Mouse (Mus musculus) intestine, postnatal 0 days (tissue): ENCODE measurements around the gene Bcas3. TPM values are rescaled to one million over a fixed set of nuclear protein-coding genes. Genes with fewer than 3 reads are reported as not detected.
A peak's percentile ranks its signal among the peaks of the same experiment; 100 is the strongest.

Experiments used
- ATAC-seq: fragments of 200-750 bp; cut with Nextera tagmentation; 2 replicates; pipeline ENCODE4 v1.8.0; 2017; ENCODE audit warnings: mild to moderate bottlenecking, moderate TSS enrichment, moderate library complexity
- H3K27ac ChIP-seq: fragments of 300-500 bp; sonication (generic); 2 replicates; pipeline ENCODE4 v1.5.1; 2014; ENCODE audit warnings: mild to moderate bottlenecking, low read depth, low read length, moderate library complexity
- H3K27me3 ChIP-seq: fragments of 300-500 bp; sonication (generic); replicated peaks from 2 replicates; pipeline ENCODE4 v1.6.1; 2014; ENCODE audit warnings: low read length, mixed read lengths; ENCODE audit not compliant: control insufficient read depth, insufficient read depth
- H3K36me3 ChIP-seq: fragments of 300-500 bp; sonication (generic); 2 replicates; pipeline ENCODE4 v1.6.1; 2014; ENCODE audit warnings: mild to moderate bottlenecking, moderate library complexity; ENCODE audit not compliant: control insufficient read depth, insufficient read depth
- H3K4me1 ChIP-seq: fragments of 300-500 bp; sonication (generic); replicated peaks from 2 replicates; pipeline ENCODE4 v1.6.1; 2014; ENCODE audit warnings: antibody characterized with exemption, low read length, mixed read lengths; ENCODE audit not compliant: control insufficient read depth, insufficient read depth
- H3K4me2 ChIP-seq: fragments of 300-500 bp; sonication (generic); replicated peaks from 2 replicates; pipeline ENCODE4 v1.6.1; 2014; ENCODE audit warnings: low read depth, mild to moderate bottlenecking, moderate library complexity
- H3K4me3 ChIP-seq: fragments of 300-500 bp; sonication (generic); 2 replicates; pipeline ENCODE4 v1.5.1; 2014; ENCODE audit warnings: low read depth, low read length
- H3K9ac ChIP-seq: fragments of 300-500 bp; sonication (generic); 2 replicates; pipeline ENCODE4 v1.6.1; 2014; ENCODE audit warnings: mild to moderate bottlenecking, low read depth, low read length
- H3K9me3 ChIP-seq: fragments of 300-500 bp; sonication (generic); 2 replicates; pipeline ENCODE4 v1.6.1; 2016; ENCODE audit warnings: mixed run types; ENCODE audit not compliant: control insufficient read depth
- CTCF ChIP-seq: sonication (generic); IDR thresholded peaks from 2 replicates; pipeline ENCODE4 v1.5.1; 2016; ENCODE audit warnings: low read depth, mild to moderate bottlenecking, control low read depth, antibody characterized with exemption, moderate library complexity
- WGBS: fragments of 180-500 bp; shearing (Covaris S2); extraction: QIAGEN DNeasy Blood & Tissue Kit; methylation state at CpG from one replicate; pipeline ENCODE4 v1.1.7; 2014; 5-methylcytosine and 5-hydroxymethylcytosine counted together
- polyA plus RNA-seq: library from polyadenylated mRNA; unstranded; fragments of >200 nt; fragmentation: Nextera tagmentation; extraction: Ambion mirVana; gene quantifications from 2 replicates; pipeline ENCODE4 v1.2.1, GENCODE M21; 2015

Gene Bcas3
- polyA plus RNA-seq, 1 experiment from 2014 or later = 17.2 TPM

DNA sequence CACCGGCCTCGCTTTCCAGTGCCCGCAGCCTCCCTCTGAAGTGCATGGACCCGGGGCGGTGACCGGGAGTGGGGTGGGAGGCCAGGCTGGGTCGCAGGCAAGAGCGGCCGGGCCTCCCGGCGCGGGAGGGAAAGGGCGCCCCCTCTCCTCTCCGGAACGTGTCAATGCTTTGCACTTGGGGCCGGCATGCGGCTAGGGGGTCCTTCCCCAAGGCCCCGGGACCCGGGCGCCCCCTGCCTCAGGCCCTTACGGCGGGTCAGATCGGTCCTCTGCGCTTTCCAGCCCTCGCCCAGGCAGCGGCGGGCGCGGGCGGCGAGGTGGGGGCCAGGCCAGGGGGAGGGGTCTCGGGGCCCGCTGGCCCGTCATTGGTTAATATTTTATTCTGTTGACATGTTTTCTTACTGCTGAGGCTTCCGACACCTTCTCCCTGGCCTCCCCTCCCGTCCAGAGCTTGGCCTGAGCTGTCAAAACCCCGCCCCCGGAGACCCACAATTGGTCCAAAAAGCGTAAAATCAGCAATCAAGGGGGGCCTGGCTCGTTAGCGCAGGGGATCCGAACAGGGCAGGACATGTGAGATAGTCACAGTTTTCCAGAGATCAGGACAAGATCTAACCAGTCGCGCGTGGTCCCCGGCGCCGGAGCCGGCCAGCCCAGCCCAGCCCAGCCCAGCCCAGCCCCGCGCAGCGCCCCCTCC is 479.4 kb downstream of the Bcas3 start, which contains the start of gene Tbx2:
Gene Tbx2 (plus strand): TSS at position 321 of the 694 bp plus-strand sequence.
- peak; percentile 48 for ATAC-seq
- H3K36me3 ChIP-seq = 0 out of 2 replicates have a peak, but pooled peaks cover 4% of the 10 kb centered on the region
- peaks cover 86% of the 10 kb centered on the region for H3K27me3 ChIP-seq
- no peaks in the 10 kb centered on the region for H3K9me3 ChIP-seq
- WGBS = 1% methylated on average over 49 of the region's 52 CpGs
- H3K27ac ChIP-seq = peak within 1 kb of the TSS; percentile 66
- peak within 1 kb of the TSS; percentile 64 for H3K9ac ChIP-seq
- H3K4me2 ChIP-seq = peak within 1 kb of the TSS; percentile 90
- 0 out of 2 replicates have a peak, but pooled peaks cover 3% of the 10 kb centered on the region for H3K4me1 ChIP-seq
- peak; percentile 36 for TF ChIP-seq CTCF
- peak within 1 kb of the TSS; percentile 60 for H3K4me3 ChIP-seq

DNA sequence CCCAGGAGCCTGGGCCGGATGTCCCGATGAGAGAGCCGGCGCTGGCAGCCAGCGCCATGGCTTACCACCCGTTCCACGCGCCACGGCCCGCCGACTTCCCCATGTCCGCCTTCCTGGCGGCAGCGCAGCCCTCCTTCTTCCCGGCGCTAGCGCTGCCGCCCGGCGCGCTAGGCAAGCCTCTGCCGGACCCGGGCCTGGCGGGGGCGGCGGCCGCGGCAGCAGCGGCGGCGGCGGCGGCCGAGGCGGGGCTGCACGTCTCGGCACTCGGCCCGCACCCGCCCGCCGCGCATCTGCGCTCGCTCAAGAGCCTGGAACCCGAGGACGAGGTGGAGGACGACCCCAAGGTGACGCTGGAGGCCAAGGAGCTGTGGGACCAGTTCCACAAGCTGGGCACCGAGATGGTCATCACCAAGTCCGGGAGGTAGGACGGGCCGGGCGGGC is 480.1 kb downstream of the Bcas3 start:
- WGBS = 0% methylated on average over 36 of the region's 54 CpGs

DNA sequence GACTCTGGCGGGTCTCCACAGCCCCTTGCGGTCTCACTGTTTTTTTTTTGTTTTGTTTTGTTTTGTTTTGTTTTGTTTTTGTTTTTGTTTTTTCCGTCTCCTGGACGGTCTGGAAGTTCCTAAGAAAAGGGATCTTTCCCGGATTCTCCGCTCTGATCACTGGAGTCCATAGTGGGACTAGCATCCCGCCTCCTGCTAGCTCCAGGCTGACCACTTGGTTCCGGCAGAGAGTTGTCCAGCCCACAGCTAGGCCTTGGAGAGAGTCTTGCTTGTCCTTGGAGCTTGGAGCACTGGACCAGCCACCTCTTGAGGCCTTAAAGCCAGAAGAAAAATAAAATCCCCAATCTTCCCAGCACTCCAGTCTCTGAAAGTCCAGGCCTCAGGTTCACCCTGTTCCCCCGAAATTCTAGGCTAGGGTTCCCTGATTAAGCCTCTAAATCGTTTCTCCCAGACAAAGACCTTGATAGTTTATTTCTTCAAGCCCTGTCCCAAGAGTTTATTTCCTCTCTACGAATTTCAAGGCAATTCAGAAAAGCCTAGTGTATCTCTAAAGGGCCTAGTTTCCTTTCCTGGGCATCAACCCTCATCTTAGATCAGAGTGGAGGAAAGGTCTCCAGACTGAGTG is 480.9 kb downstream of the Bcas3 start:
- WGBS = 41% methylated on average over 11 of the region's 11 CpGs
- no peak for TF ChIP-seq CTCF
- H3K9me3 ChIP-seq = no peaks in the 10 kb centered on the region
- H3K9ac ChIP-seq = peak overlapping the region; percentile 64
- peak overlapping the region; percentile 90 for H3K4me2 ChIP-seq
- H3K4me3 ChIP-seq = peak overlapping the region; percentile 60
- H3K4me1 ChIP-seq = 0 out of 2 replicates have a peak, but pooled peaks cover 6% of the 10 kb centered on the region
- H3K36me3 ChIP-seq = peaks cover 11% of the 10 kb centered on the region; the same call in 1 of the 2 replicates
- H3K27me3 ChIP-seq = peaks cover 94% of the 10 kb centered on the region
- no peak overlapping the region for H3K27ac ChIP-seq
- no peak for ATAC-seq

More for the DNA sequence above, 480.1 kb downstream of the Bcas3 start:
- no peak for TF ChIP-seq CTCF
- no peak for ATAC-seq
- Histone ChIP-seq H3K4me3 (peak overlapping the region; percentile 60), H3K4me2 (peak overlapping the region; percentile 90), H3K9me3 (no peaks in the 10 kb centered on the region), H3K36me3 (peaks cover 8% of the 10 kb centered on the region; the same call in 1 of the 2 replicates), H3K9ac (peak overlapping the region; percentile 64), H3K27me3 (peaks cover 94% of the 10 kb centered on the region), H3K4me1 (0 out of 2 replicates have a peak, but pooled peaks cover 6% of the 10 kb centered on the region), H3K27ac (peak overlapping the region; percentile 66)

DNA sequence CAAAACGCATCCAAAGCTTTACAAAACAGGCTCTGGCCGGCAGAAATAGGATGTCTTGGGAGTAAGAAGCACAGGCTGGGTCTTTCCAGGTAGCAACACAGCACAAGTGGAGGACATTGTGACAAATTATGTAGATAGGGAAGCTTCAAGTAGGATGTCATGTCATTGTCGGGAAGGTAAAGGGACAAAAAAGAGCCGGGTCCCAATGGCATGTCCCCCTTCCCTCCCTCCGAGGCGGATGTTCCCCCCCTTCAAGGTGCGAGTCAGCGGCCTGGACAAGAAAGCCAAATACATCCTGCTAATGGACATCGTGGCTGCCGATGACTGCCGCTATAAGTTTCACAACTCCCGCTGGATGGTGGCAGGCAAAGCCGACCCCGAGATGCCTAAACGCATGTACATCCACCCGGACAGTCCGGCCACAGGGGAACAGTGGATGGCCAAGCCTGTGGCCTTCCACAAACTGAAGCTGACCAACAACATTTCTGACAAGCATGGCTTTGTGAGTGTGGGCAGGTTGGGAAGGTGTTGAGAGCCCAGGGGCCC is 481.5 kb downstream of the Bcas3 start:
- Histone ChIP-seq H3K4me1 (0 out of 2 replicates have a peak, but pooled peaks cover 6% of the 10 kb centered on the region), H3K27ac (no peak overlapping the region), H3K9me3 (no peaks in the 10 kb centered on the region), H3K4me3 (peak overlapping the region; percentile 60), H3K27me3 (peaks cover 94% of the 10 kb centered on the region), H3K9ac (peak overlapping the region; percentile 64), H3K36me3 (peaks cover 11% of the 10 kb centered on the region; the same call in 1 of the 2 replicates), H3K4me2 (peak overlapping the region; percentile 90)
- 51% methylated on average over 17 of the region's 17 CpGs for WGBS
- TF ChIP-seq CTCF = no peak
- ATAC-seq = no peak

DNA sequence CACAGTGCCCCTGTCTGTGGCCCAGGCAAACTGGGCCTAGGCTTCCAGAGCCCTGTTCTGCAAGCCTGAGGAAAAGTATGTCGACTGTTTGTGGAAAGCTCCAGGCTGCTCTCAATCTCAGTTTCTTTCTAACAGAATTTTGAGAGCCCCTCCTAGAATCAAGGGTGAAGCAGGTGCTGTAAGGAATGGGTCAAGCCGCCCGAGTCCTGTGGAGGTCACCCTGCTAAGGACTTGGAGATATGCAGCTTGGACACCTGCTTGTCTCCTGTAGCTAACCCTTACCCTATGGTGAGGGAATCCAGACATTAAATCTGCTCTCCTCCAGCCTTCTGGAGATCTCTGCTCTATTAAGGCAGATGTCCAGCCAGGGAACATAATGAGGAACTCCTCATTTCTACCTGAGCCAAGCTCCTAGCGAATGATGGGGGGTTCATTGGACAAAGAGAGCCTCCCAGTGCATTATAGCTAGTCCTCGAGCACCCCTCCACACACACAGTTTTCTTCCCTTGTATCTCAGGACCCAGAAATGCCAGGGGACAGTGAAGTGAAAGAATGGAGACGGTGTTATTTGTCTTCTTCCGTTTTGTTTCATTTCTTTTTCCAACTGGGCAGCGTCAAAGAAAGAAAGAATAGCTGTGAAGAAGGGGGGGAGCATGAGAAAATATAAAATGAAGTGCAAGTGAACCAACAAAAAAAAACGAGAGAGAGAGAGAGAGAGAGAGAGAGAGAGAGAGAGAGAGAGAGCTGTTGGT is 482.2 kb downstream of the Bcas3 start:
- TF ChIP-seq CTCF = no peak
- H3K27ac ChIP-seq = no peak overlapping the region
- H3K4me2 ChIP-seq = peak overlapping the region; percentile 90
- H3K9ac ChIP-seq = peak overlapping the region; percentile 64
- H3K4me1 ChIP-seq = 0 out of 2 replicates have a peak, but pooled peaks cover 6% of the 10 kb centered on the region
- peaks cover 11% of the 10 kb centered on the region; the same call in 1 of the 2 replicates for H3K36me3 ChIP-seq
- H3K27me3 ChIP-seq = peaks cover 94% of the 10 kb centered on the region
- H3K4me3 ChIP-seq = peak overlapping the region; percentile 60
- 51% methylated on average over 9 of the region's 9 CpGs for WGBS
- no peaks in the 10 kb centered on the region for H3K9me3 ChIP-seq
- no peak for ATAC-seq
